Mouse (Mus musculus) forebrain, embryonic 16.5 days (tissue): ENCODE results near the gene Pla2g1b. TPM values are rescaled to one million over a fixed set of nuclear protein-coding genes. Genes with fewer than 3 reads are reported as not detected.

Experiments used
- ATAC-seq: fragments of 200-750 bp; cut with Nextera tagmentation; 2 replicates; pipeline ENCODE4 v1.8.0; 2017; ENCODE audit warnings: mild to moderate bottlenecking, moderate library complexity
- H3K27ac ChIP-seq: fragments of 300-500 bp; sonication (generic); 2 replicates; pipeline ENCODE4 v1.5.1; 2014; ENCODE audit warnings: low read length, control low read depth
- H3K27me3 ChIP-seq: fragments of 300-500 bp; sonication (generic); replicated peaks from 2 replicates; pipeline ENCODE4 v1.6.1; 2014; ENCODE audit warnings: low read length; ENCODE audit not compliant: control insufficient read depth, insufficient read depth
- H3K36me3 ChIP-seq: fragments of 300-500 bp; sonication (generic); 2 replicates; pipeline ENCODE4 v1.6.1; 2014; ENCODE audit not compliant: control insufficient read depth, insufficient read depth
- H3K4me1 ChIP-seq: fragments of 300-500 bp; sonication (generic); replicated peaks from 2 replicates; pipeline ENCODE4 v1.6.1; 2014; ENCODE audit warnings: low read length; ENCODE audit not compliant: control insufficient read depth, insufficient read depth
- H3K4me2 ChIP-seq: fragments of 300-500 bp; sonication (generic); 2 replicates; pipeline ENCODE4 v1.6.1; 2014; ENCODE audit warnings: mild to moderate bottlenecking, low read length, control low read depth
- H3K4me3 ChIP-seq: fragments of 300-500 bp; sonication (generic); replicated peaks from 2 replicates; pipeline ENCODE4 v1.5.1; 2014; ENCODE audit warnings: mild to moderate bottlenecking, low read length, control low read depth
- H3K9ac ChIP-seq: fragments of 300-500 bp; sonication (generic); replicated peaks from 2 replicates; pipeline ENCODE4 v1.6.1; 2014; ENCODE audit warnings: low read depth, low read length, control low read depth
- H3K9me3 ChIP-seq: fragments of 300-500 bp; sonication (generic); 2 replicates; pipeline ENCODE4 v1.6.1; 2016; ENCODE audit warnings: low read length; ENCODE audit not compliant: control insufficient read depth
- WGBS: fragments of 180-500 bp; shearing (Covaris S2); extraction: QIAGEN DNeasy Blood & Tissue Kit; methylation state at CpG from one replicate; pipeline ENCODE4 v1.1.7; 2014; 5-methylcytosine and 5-hydroxymethylcytosine counted together
- polyA plus RNA-seq: library from polyadenylated mRNA; unstranded; fragments of >200 nt; fragmentation: Nextera tagmentation; extraction: Ambion mirVana; gene quantifications from 2 replicates; pipeline ENCODE4 v1.2.1, GENCODE M21; 2015

Pla2g1b gene
- polyA plus RNA-seq, 1 experiment from 2014 or later = not detected

GRCm38 (mm10) chr5:115434280-115434852 is 31.7 kb upstream of the Pla2g1b start:
- WGBS = 10% methylated on average over 11 of the region's 11 CpGs
- H3K27ac ChIP-seq = peak overlapping the region; percentile 100
- H3K4me2 ChIP-seq = peak overlapping the region; percentile 68
- no peaks in the 10 kb centered on the region for H3K9me3 ChIP-seq
- H3K9ac ChIP-seq = peak overlapping the region; percentile 80
- peaks cover 2% of the 10 kb centered on the region; the same call in 1 of the 2 replicates for H3K36me3 ChIP-seq
- peaks cover 83% of the 10 kb centered on the region for H3K4me1 ChIP-seq
- peak overlapping the region; percentile 18 for H3K4me3 ChIP-seq
- ATAC-seq = no peak
- no peaks in the 10 kb centered on the region for H3K27me3 ChIP-seq

GRCm38 (mm10) chr5:115434853-115435754 is 31.0 kb upstream of the Pla2g1b start:
- peak overlapping the region; percentile 80 for H3K9ac ChIP-seq
- ATAC-seq = no peak
- H3K4me2 ChIP-seq = peak overlapping the region; percentile 68
- H3K36me3 ChIP-seq = peaks cover 2% of the 10 kb centered on the region; the same call in 1 of the 2 replicates
- H3K27me3 ChIP-seq = no peaks in the 10 kb centered on the region
- H3K27ac ChIP-seq = peak overlapping the region; percentile 100
- H3K4me1 ChIP-seq = peaks cover 83% of the 10 kb centered on the region
- no peaks in the 10 kb centered on the region for H3K9me3 ChIP-seq
- WGBS = 3% methylated on average over 13 of the region's 15 CpGs
- H3K4me3 ChIP-seq = peak overlapping the region; percentile 37

GRCm38 (mm10) chr5:115435755-115436379 is 30.2 kb upstream of the Pla2g1b start:
- Histone ChIP-seq H3K4me2 (peak overlapping the region; percentile 68), H3K4me1 (peaks cover 83% of the 10 kb centered on the region), H3K4me3 (peak overlapping the region; percentile 37), H3K36me3 (peaks cover 2% of the 10 kb centered on the region; the same call in 1 of the 2 replicates), H3K9me3 (no peaks in the 10 kb centered on the region), H3K27ac (peak overlapping the region; percentile 100), H3K9ac (peak overlapping the region; percentile 80), H3K27me3 (no peaks in the 10 kb centered on the region)
- peak; percentile 9 for ATAC-seq
- 5% methylated on average over 8 of the region's 8 CpGs for WGBS

- peak overlapping the region; percentile 80 for H3K9ac ChIP-seq
- peak overlapping the region; percentile 100 for H3K27ac ChIP-seq
- H3K4me2 ChIP-seq = peak overlapping the region; percentile 68
- ATAC-seq = peak; percentile 92
- H3K27me3 ChIP-seq = no peaks in the 10 kb centered on the region
- H3K36me3 ChIP-seq = peaks cover 2% of the 10 kb centered on the region; the same call in 1 of the 2 replicates
- H3K9me3 ChIP-seq = no peaks in the 10 kb centered on the region
- WGBS = 0% methylated on average over 37 of the region's 43 CpGs
- H3K4me1 ChIP-seq = peaks cover 76% of the 10 kb centered on the region
- H3K4me3 ChIP-seq = peak overlapping the region; percentile 37
Observed at GRCm38 (mm10) chr5:115436421-115437124, 29.5 kb upstream of the Pla2g1b start.

- Histone ChIP-seq H3K4me3 (no peak overlapping the region; the same call in 1 of the 2 replicates), H3K4me2 (peak overlapping the region; percentile 68), H3K9ac (peak overlapping the region; percentile 80), H3K9me3 (no peaks in the 10 kb centered on the region), H3K36me3 (peaks cover 7% of the 10 kb centered on the region), H3K27ac (peak overlapping the region; percentile 100), H3K27me3 (no peaks in the 10 kb centered on the region), H3K4me1 (peaks cover 68% of the 10 kb centered on the region)
- WGBS = 10% methylated on average over 7 of the region's 7 CpGs
- ATAC-seq = no peak
Observed at GRCm38 (mm10) chr5:115437242-115437944, 28.7 kb upstream of the Pla2g1b start.

- Histone ChIP-seq H3K36me3 (peaks cover 12% of the 10 kb centered on the region), H3K4me1 (peaks cover 63% of the 10 kb centered on the region), H3K27ac (peak overlapping the region; percentile 100), H3K27me3 (no peaks in the 10 kb centered on the region), H3K4me3 (no peak overlapping the region), H3K4me2 (peak overlapping the region; percentile 68), H3K9ac (peak overlapping the region; percentile 43), H3K9me3 (no peaks in the 10 kb centered on the region)
- no peak for ATAC-seq
- 0% methylated on average over 2 of the region's 2 CpGs for WGBS
Observed at GRCm38 (mm10) chr5:115437945-115438315, 28.1 kb upstream of the Pla2g1b start.

GRCm38 (mm10) chr5:115438667-115439066 is 27.4 kb upstream of the Pla2g1b start:
- Histone ChIP-seq H3K27me3 (no peaks in the 10 kb centered on the region), H3K9me3 (no peaks in the 10 kb centered on the region), H3K4me3 (no peak overlapping the region), H3K4me2 (peak overlapping the region; percentile 1; the same call in 1 of the 2 replicates), H3K9ac (peak overlapping the region; percentile 1), H3K4me1 (peaks cover 55% of the 10 kb centered on the region), H3K27ac (peak overlapping the region; percentile 100), H3K36me3 (peaks cover 15% of the 10 kb centered on the region)
- 19% methylated on average over 7 of the region's 7 CpGs for WGBS
- no peak for ATAC-seq

- no peaks in the 10 kb centered on the region for H3K27me3 ChIP-seq
- H3K36me3 ChIP-seq = peaks cover 38% of the 10 kb centered on the region
- peaks cover 29% of the 10 kb centered on the region for H3K4me1 ChIP-seq
- 28% methylated on average over 14 of the region's 14 CpGs for WGBS
- no peak for ATAC-seq
- H3K4me3 ChIP-seq = no peak overlapping the region
- H3K9ac ChIP-seq = no peak overlapping the region
- peak overlapping the region; percentile 17; the same call in 1 of the 2 replicates for H3K27ac ChIP-seq
- no peak overlapping the region for H3K4me2 ChIP-seq
- no peaks in the 10 kb centered on the region for H3K9me3 ChIP-seq
Observed at GRCm38 (mm10) chr5:115441205-115441849, 24.7 kb upstream of the Pla2g1b start.
